Mouse (Mus musculus): ENCODE data around the gene Eps8.
A peak's percentile ranks its signal among the peaks of the same experiment; 100 is the strongest.

Eps8 gene

GRCm38 (mm10) chr6:137519529-137520342, 134.9 kb downstream of the Eps8 start:
- DNase-seq (ENCODE audit: low read depth, low spot score) = no peak

DNA sequence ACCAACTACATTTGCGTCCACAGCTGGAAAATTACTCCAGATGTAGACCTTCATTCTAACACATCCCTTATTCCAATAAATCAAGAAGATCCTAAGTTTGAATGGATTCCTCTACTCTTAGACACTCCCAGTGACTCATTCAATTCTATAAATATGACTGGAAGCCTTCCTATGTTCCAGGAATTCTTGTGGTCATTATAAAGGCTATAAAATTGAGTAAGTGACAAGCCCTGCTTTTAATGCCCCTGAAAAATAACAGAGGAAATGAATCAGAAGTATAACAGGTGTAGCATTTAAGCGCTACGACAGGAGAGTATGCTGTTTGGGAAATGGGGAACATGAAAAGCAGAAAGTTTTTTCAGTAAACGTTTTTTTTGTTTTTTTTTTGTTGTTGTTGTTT, 139.8 kb downstream of the Eps8 start:
- no peak for DNase-seq (ENCODE audit: low read depth, low spot score)

GRCm38 (mm10) chr6:137512753-137513152, 141.9 kb downstream of the Eps8 start:
- no peak for DNase-seq (ENCODE audit: low read depth, low spot score)

GRCm38 (mm10) chr6:137509341-137510045, 145.2 kb downstream of the Eps8 start:
- peak; percentile 71 for DNase-seq (ENCODE audit: low read depth, low spot score)

DNA sequence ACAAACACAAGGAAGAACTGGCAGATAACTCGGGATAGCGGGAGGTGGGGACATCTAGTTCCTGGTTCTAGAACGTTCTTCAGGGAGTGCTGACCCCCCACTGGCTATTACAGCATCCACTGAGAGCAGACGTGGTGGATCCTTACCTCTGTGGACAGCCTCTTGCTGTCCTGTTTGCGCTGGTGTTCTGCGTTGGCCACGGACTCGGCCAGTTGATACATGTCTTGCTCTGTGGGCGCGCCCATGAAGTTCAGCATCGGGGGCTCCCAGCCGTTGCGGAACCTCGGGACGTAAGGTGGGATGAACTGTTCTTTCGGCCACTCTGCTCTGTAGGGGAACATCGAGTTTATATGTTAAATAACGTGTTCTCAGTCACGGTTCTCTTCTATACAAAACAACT, 145.7 kb downstream of the Eps8 start:
- no peak for DNase-seq (ENCODE audit: low read depth, low spot score)

DNA sequence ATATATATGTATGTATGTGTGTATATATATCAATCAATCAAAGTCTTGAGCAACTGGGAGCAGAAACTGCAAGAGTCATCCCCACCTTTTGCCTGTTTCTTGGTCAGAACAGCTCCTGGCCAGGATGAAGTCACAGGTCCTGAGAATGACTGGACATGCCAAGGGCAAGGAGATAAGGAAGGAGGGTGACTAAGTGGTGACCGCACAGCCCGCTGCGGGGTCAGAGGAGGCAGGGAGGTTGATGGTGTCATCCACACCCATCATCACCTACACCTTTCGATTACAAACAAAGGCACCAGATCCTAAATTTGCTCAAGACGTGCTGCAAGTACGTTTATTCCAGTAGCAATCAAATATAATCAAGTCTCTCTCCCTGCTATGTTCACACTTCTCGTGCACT, 148.1 kb downstream of the Eps8 start:
- DNase-seq (ENCODE audit: low read depth, low spot score) = no peak

GRCm38 (mm10) chr6:137505555-137506227, 149.0 kb downstream of the Eps8 start:
- no peak for DNase-seq (ENCODE audit: low read depth, low spot score)

DNA sequence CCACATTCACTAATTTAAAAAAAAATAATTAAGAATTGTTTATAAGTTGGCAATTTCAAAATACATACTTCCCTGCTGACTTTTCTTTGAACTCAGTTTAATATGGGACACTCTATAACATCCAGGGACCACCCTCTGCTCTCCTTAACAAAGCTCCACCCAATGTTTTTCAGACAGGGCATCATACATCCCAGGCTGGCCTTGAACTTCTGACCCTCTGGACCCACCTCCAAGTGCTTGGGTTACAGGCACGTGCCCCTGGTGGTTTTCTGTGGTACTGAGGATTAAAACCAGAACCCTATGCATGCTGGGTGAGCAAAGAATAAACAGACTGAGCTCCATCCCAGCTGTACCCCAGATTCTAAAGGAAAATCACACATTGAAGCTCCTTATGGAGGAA, 150.6 kb downstream of the Eps8 start:
- DNase-seq (ENCODE audit: low read depth, low spot score) = peak; percentile 83

- DNase-seq (ENCODE audit: low read depth, low spot score) = peak; percentile 82
These were observed 151.2 kb downstream of the Eps8 start for GRCm38 (mm10) chr6:137503462-137503861.

GRCm38 (mm10) chr6:137503009-137503408, 151.7 kb downstream of the Eps8 start:
- no peak for DNase-seq (ENCODE audit: low read depth, low spot score)

GRCm38 (mm10) chr6:137498781-137499180, 155.9 kb downstream of the Eps8 start:
- DNase-seq (ENCODE audit: low read depth, low spot score) = peak; percentile 61

- DNase-seq (ENCODE audit: low read depth, low spot score) = no peak
These were observed 157.4 kb downstream of the Eps8 start for GRCm38 (mm10) chr6:137497208-137497835.

DNA sequence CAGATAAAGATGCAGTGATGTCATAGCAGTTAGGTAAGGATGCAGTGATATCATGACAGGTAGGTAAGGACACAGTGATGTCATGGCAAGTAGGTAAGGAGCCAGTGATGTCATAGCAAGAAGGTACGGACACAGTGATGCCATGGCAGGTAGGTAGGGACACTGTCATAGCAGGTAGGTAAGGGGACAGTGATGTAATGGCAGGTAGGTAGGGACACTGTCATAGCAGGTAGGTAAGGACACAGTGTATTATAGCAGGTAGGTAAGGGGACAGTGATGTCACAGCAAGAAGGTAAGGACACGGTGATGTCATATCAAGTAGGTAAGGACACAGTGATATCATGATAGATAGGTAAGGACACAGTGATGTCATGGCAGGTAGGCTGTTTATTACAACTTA, 158.1 kb downstream of the Eps8 start:
- no peak for DNase-seq (ENCODE audit: low read depth, low spot score)

- peak; percentile 92 for DNase-seq (ENCODE audit: low read depth, low spot score)
These were observed 159.4 kb downstream of the Eps8 start for GRCm38 (mm10) chr6:137495233-137495632.

DNA sequence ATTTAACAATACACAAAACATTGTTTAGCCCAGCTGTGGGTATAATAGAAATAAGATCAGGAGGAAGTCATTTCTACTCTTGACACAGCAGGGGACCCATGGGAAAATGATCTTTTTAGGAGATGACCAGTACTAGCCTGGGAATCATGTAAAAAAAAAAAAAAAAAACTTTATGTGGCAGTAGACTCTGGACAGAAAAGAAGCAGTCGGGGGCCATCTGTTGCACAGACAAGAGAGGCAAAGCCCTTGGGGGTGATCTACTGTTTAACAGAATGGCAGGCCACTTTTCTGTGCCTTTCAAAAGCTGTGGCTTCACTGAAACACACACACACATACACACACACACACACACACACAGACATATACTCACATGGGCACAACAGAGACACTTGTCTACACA, 159.9 kb downstream of the Eps8 start:
- no peak for DNase-seq (ENCODE audit: low read depth, low spot score)

DNA sequence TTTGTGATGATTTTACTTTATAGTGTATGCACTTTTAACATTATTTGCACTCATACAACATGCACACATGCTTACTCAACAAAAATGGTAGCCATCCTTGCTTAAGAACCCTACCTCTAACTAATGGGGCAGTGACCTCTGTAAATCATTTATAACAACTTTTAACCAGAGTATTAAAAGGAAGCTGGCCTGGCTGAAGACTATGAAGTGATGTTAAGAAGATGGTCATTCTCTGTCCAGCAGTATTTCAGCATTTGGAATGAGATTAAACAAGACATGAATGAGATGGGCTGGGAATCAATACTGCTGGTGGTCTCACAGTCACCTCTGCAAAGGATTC, 160.6 kb downstream of the Eps8 start:
- no peak for DNase-seq (ENCODE audit: low read depth, low spot score)

DNA sequence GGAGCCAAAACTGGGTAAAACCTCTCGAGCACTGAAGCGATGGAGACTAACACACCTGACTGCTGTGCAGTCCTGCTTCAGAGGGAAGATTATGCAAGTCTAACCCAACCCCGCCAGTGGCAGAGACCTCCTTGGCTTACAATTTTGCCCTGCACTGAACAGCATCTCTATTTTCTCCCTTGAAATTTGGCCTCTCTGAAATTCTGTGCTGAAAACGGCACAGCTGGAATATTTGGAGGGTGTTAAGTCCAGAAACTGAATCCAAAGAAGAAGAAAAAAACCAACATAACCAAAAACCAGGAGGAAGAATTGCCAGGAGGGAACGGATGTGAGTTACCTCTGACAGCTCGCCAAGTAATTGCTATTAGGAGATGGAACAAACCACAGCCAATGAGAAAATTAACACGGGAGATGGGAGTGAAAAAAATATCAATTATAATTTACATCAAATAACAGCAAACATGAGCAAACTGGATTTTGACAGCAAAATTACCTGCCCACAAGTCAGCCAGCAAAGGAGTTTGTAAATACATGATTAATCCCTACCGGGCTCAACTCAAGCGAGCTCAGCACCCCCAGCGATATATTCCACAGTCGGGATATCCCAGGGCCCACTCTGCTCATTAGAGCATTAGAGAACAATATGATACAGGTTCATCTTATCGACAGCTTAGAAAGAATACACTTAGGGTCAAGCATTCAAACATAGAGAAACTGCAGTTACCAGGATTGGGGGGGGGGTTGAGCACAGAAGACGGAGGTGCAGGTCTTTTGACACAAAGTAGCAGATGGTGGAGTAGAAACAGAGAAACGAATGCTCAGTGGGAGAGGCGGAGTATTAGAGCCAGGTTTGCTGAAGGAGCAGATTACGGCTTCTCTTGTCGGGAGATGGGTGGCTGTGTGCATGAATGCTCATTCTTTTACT, 161.2 kb downstream of the Eps8 start:
- no peak for DNase-seq (ENCODE audit: low read depth, low spot score)

GRCm38 (mm10) chr6:137492582-137492981, 162.1 kb downstream of the Eps8 start:
- no peak for DNase-seq (ENCODE audit: low read depth, low spot score)

DNA sequence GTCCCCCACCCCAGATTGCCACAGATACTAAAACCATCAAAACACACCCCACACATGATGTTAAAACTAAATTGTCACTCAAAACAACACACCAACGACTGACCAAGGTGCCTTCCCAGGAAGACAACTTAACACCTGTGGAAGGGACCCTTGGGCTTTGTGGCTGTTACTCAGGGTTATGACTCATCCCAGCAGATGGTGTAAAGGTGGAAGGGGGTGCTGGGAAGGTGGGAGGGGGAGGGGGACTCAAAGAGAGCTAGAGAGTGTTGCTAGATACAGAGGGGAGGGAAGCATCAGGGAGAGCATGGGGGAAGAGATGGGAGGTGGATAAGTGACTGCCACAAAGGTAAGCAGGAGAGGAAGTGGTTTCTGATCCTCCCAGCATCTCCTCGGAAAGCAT, 163.0 kb downstream of the Eps8 start:
- no peak for DNase-seq (ENCODE audit: low read depth, low spot score)

- DNase-seq (ENCODE audit: low read depth, low spot score) = no peak
These were observed 164.6 kb downstream of the Eps8 start for GRCm38 (mm10) chr6:137490115-137490514.

DNA sequence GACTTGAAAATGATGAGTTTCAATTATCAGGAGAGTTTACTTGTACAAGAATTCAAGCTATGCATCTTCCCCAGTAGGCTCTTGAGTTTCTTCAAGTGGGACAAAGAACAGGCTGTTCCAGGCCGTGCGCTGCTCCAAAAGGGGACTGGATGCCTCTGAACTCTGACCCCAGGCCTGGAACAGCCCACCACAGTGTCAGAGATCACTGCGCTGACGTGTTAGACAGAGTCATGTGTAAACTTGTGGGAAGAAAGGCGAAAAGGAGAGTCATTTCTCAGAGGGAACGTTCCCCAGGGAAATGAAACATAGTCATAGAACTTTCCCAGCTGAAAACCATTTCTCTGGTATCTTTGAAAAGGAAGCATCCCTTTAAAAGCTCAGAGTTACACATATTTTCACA, 167.2 kb downstream of the Eps8 start:
- peak; percentile 27 for DNase-seq (ENCODE audit: low read depth, low spot score)
